Mouse (Mus musculus): ENCODE results near the gene Cdk18. TPM values are rescaled to one million over a fixed set of nuclear protein-coding genes. Genes with fewer than 3 reads are reported as not detected.

Cdk18 gene
- polyA plus RNA-seq, 1 experiment, result 69.3 TPM

- Histone ChIP-seq H3K36me3 (ENCODE audit: control insufficient read depth, insufficient read depth, low read length) (no peaks in the 10 kb centered on the region), H3K4me3 (ENCODE audit: insufficient read depth, low read depth, low read length) (no peak overlapping the region), H3K27ac (ENCODE audit: insufficient read depth, low read depth, low read length) (no peak overlapping the region), H3K4me1 (ENCODE audit: control insufficient read depth, insufficient read depth, low read length) (peaks cover 30% of the 10 kb centered on the region), H3K27me3 (replicated peaks; ENCODE audit: control insufficient read depth, insufficient read depth, low read length) (no peaks in the 10 kb centered on the region)
- TF ChIP-seq CTCF (conservative IDR thresholded peaks at IDR 0.05; ENCODE audit: insufficient read depth, insufficient read length, low read depth, low read length) (no peak), POLR2A (IDR thresholded peaks at IDR 0.05; ENCODE audit: low read depth, low read length) (no peak)
- WGBS, result 89% methylated on average over 2 of the region's 2 CpGs
- DNase-seq, result no peak
These were observed 9.9 kb upstream of the Cdk18 start for GRCm38 (mm10) chr1:132149410-132149809.

GRCm38 (mm10) chr1:132145973-132146685, 6.6 kb upstream of the Cdk18 start:
- H3K4me3 ChIP-seq (ENCODE audit: insufficient read depth, low read depth, low read length), result no peak overlapping the region
- peak; percentile 73 for DNase-seq
- H3K36me3 ChIP-seq (ENCODE audit: control insufficient read depth, insufficient read depth, low read length), result no peaks in the 10 kb centered on the region
- no peak for TF ChIP-seq CTCF (conservative IDR thresholded peaks at IDR 0.05; ENCODE audit: insufficient read depth, insufficient read length, low read depth, low read length)
- no peak for TF ChIP-seq POLR2A (IDR thresholded peaks at IDR 0.05; ENCODE audit: low read depth, low read length)
- WGBS, result 69% methylated on average over 8 of the region's 8 CpGs
- no peaks in the 10 kb centered on the region for H3K27me3 ChIP-seq (replicated peaks; ENCODE audit: control insufficient read depth, insufficient read depth, low read length)
- peaks cover 26% of the 10 kb centered on the region for H3K4me1 ChIP-seq (ENCODE audit: control insufficient read depth, insufficient read depth, low read length)
- no peak overlapping the region for H3K27ac ChIP-seq (ENCODE audit: insufficient read depth, low read depth, low read length)

GRCm38 (mm10) chr1:132144837-132145236, 5.4 kb upstream of the Cdk18 start:
- no peak overlapping the region for H3K4me3 ChIP-seq (ENCODE audit: insufficient read depth, low read depth, low read length)
- no peak for DNase-seq
- no peaks in the 10 kb centered on the region for H3K36me3 ChIP-seq (ENCODE audit: control insufficient read depth, insufficient read depth, low read length)
- no peak overlapping the region for H3K27ac ChIP-seq (ENCODE audit: insufficient read depth, low read depth, low read length)
- H3K27me3 ChIP-seq (replicated peaks; ENCODE audit: control insufficient read depth, insufficient read depth, low read length), result no peaks in the 10 kb centered on the region
- WGBS, result 93% methylated on average over 3 of the region's 3 CpGs
- H3K4me1 ChIP-seq (ENCODE audit: control insufficient read depth, insufficient read depth, low read length), result peaks cover 19% of the 10 kb centered on the region; the same call in 1 of the 2 replicates
- TF ChIP-seq POLR2A (IDR thresholded peaks at IDR 0.05; ENCODE audit: low read depth, low read length), result no peak
- TF ChIP-seq CTCF (conservative IDR thresholded peaks at IDR 0.05; ENCODE audit: insufficient read depth, insufficient read length, low read depth, low read length), result no peak

- TF ChIP-seq CTCF (conservative IDR thresholded peaks at IDR 0.05; ENCODE audit: insufficient read depth, insufficient read length, low read depth, low read length) (no peak), POLR2A (IDR thresholded peaks at IDR 0.05; ENCODE audit: low read depth, low read length) (no peak)
- Histone ChIP-seq H3K4me1 (ENCODE audit: control insufficient read depth, insufficient read depth, low read length) (peaks cover 13% of the 10 kb centered on the region; the same call in 1 of the 2 replicates), H3K27ac (ENCODE audit: insufficient read depth, low read depth, low read length) (no peak overlapping the region), H3K36me3 (ENCODE audit: control insufficient read depth, insufficient read depth, low read length) (no peaks in the 10 kb centered on the region), H3K4me3 (ENCODE audit: insufficient read depth, low read depth, low read length) (no peak overlapping the region), H3K27me3 (replicated peaks; ENCODE audit: control insufficient read depth, insufficient read depth, low read length) (no peaks in the 10 kb centered on the region)
- 81% methylated on average over 2 of the region's 2 CpGs for WGBS
- DNase-seq, result no peak
These were observed 4.7 kb upstream of the Cdk18 start for GRCm38 (mm10) chr1:132144223-132144622.

- H3K36me3 ChIP-seq (ENCODE audit: control insufficient read depth, insufficient read depth, low read length), result no peaks in the 10 kb centered on the region
- peaks cover 13% of the 10 kb centered on the region; the same call in 1 of the 2 replicates for H3K4me1 ChIP-seq (ENCODE audit: control insufficient read depth, insufficient read depth, low read length)
- no peak overlapping the region for H3K4me3 ChIP-seq (ENCODE audit: insufficient read depth, low read depth, low read length)
- H3K27ac ChIP-seq (ENCODE audit: insufficient read depth, low read depth, low read length), result no peak overlapping the region
- no peak for TF ChIP-seq CTCF (conservative IDR thresholded peaks at IDR 0.05; ENCODE audit: insufficient read depth, insufficient read length, low read depth, low read length)
- TF ChIP-seq POLR2A (IDR thresholded peaks at IDR 0.05; ENCODE audit: low read depth, low read length), result no peak
- no peaks in the 10 kb centered on the region for H3K27me3 ChIP-seq (replicated peaks; ENCODE audit: control insufficient read depth, insufficient read depth, low read length)
- WGBS, result 74% methylated on average over 4 of the region's 4 CpGs
- no peak for DNase-seq
These were observed 4.2 kb upstream of the Cdk18 start for GRCm38 (mm10) chr1:132143730-132144129.

- peaks cover 15% of the 10 kb centered on the region; the same call in 1 of the 2 replicates for H3K4me1 ChIP-seq (ENCODE audit: control insufficient read depth, insufficient read depth, low read length)
- 42% methylated on average over 5 of the region's 5 CpGs for WGBS
- peak; percentile 67 for DNase-seq
- TF ChIP-seq CTCF (conservative IDR thresholded peaks at IDR 0.05; ENCODE audit: insufficient read depth, insufficient read length, low read depth, low read length) (no peak), POLR2A (IDR thresholded peaks at IDR 0.05; ENCODE audit: low read depth, low read length) (no peak)
- no peak overlapping the region for H3K27ac ChIP-seq (ENCODE audit: insufficient read depth, low read depth, low read length)
- no peak overlapping the region for H3K4me3 ChIP-seq (ENCODE audit: insufficient read depth, low read depth, low read length)
- H3K36me3 ChIP-seq (ENCODE audit: control insufficient read depth, insufficient read depth, low read length), result no peaks in the 10 kb centered on the region
- no peaks in the 10 kb centered on the region for H3K27me3 ChIP-seq (replicated peaks; ENCODE audit: control insufficient read depth, insufficient read depth, low read length)
These were observed 3.6 kb upstream of the Cdk18 start for GRCm38 (mm10) chr1:132143079-132143478.

GRCm38 (mm10) chr1:132141753-132142152, 2.3 kb upstream of the Cdk18 start:
- WGBS, result 42% methylated on average over 13 of the region's 13 CpGs
- DNase-seq, result no peak
- H3K4me1 ChIP-seq (ENCODE audit: control insufficient read depth, insufficient read depth, low read length), result peaks cover 20% of the 10 kb centered on the region; the same call in 1 of the 2 replicates
- no peak overlapping the region for H3K27ac ChIP-seq (ENCODE audit: insufficient read depth, low read depth, low read length)
- H3K27me3 ChIP-seq (replicated peaks; ENCODE audit: control insufficient read depth, insufficient read depth, low read length), result no peaks in the 10 kb centered on the region
- no peak overlapping the region for H3K4me3 ChIP-seq (ENCODE audit: insufficient read depth, low read depth, low read length)
- no peak for TF ChIP-seq CTCF (conservative IDR thresholded peaks at IDR 0.05; ENCODE audit: insufficient read depth, insufficient read length, low read depth, low read length)
- H3K36me3 ChIP-seq (ENCODE audit: control insufficient read depth, insufficient read depth, low read length), result no peaks in the 10 kb centered on the region

Data from kidney, adult 2 months (tissue).